Mouse (Mus musculus): ENCODE measurements around the gene B230118H07Rik. TPM values are rescaled to one million over a fixed set of nuclear protein-coding genes. Genes with fewer than 3 reads are reported as not detected.
A peak's percentile ranks its signal among the peaks of the same experiment; 100 is the strongest.

Gene B230118H07Rik
- total and polyA plus RNA-seq, 2 experiments from 2014 or later, result 21.4 to 50.7 TPM

DNA sequence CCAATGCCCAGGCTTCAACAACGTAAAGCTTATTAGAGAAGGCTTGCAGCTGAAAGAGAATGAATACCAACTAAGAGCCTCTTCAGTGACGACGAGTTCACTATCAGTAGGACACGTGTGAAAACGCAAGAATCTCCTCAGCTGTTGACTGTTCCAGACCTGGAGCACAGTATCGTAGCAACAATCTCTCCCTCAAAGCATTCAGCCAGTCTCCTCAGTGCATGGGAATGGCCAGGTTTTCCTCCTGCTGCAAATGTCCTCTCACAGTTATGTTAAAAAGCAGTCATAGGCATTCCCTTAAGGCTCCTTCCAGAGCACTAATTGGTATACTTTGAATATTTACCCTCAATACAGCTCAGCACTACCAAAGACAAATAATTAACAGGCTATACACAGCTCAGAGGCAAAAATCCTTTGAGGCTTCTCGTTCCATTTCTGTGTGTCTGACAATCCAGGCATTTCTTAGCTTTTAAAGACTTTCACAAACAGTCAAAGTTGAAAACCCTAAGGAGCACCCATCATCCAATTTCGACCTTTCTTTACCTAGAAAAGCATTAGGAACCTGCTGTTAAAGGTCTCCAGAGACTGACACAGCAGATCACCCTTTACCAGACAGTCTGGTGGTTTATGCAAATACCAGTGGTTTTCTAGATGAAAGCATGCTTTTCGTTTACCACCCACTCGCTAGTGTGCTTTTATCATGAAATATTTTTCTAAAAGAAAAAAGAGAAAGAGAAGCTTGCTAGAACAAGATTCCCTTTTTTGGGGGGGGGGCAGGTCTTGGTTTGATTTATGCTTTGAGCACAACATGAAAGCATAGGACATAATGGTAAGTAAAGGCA is 33.6 kb downstream of the B230118H07Rik start:
- H3K9ac ChIP-seq (replicated peaks; ENCODE audit: low read length, poor library complexity, severe bottlenecking), result no peak overlapping the region
- 55% methylated on average over 10 of the region's 10 CpGs for WGBS
- ATAC-seq (ENCODE audit: low FRiP score) (peak; percentile 41; the same call in 1 of the 2 replicates), DNase-seq (ENCODE audit: low spot score) (no peak)
- H3K27me3 ChIP-seq (ENCODE audit: insufficient read depth, low read length), result no peaks in the 10 kb centered on the region
- no peak overlapping the region for H3K4me2 ChIP-seq (ENCODE audit: low read depth, low read length, poor library complexity, severe bottlenecking)
- no peaks in the 10 kb centered on the region for H3K4me1 ChIP-seq (ENCODE audit: insufficient read depth, low read length)
- no peak overlapping the region for H3K4me3 ChIP-seq (ENCODE audit: low read depth, low read length)
- TF ChIP-seq CTCF (IDR thresholded peaks at IDR 0.05), result no peak
- H3K36me3 ChIP-seq (ENCODE audit: insufficient read depth, low read length), result no peaks in the 10 kb centered on the region
- no peaks in the 10 kb centered on the region for H3K9me3 ChIP-seq (ENCODE audit: low read length)
- no peak overlapping the region for H3K27ac ChIP-seq (ENCODE audit: low read depth, low read length)

DNA sequence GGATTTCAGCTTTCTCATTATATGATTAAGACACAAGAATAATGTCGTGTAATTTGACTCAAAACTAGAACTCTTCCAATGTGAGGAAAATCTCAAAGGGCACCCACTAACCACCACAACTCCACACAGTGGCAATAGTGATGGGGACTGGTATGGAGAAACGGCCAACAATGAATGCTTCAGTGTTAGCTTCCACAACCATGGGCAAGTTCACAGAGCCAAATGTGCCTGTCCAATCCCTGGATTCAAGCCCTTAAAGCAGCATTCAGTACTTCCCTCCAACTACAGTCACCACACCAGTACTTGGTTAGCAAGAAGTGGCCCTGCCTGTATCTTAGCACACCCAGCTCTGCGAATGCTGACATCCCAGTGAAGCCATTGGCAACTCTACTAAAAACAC is 38.5 kb downstream of the B230118H07Rik start:
- DNase-seq (ENCODE audit: low spot score) (no peak), ATAC-seq (ENCODE audit: low FRiP score) (no peak)
- Histone ChIP-seq H3K4me1 (ENCODE audit: insufficient read depth, low read length) (no peaks in the 10 kb centered on the region), H3K27ac (ENCODE audit: low read depth, low read length) (no peak overlapping the region), H3K36me3 (ENCODE audit: insufficient read depth, low read length) (no peaks in the 10 kb centered on the region), H3K9me3 (ENCODE audit: low read length) (no peaks in the 10 kb centered on the region), H3K4me3 (ENCODE audit: low read depth, low read length) (no peak overlapping the region), H3K9ac (replicated peaks; ENCODE audit: low read length, poor library complexity, severe bottlenecking) (no peak overlapping the region), H3K4me2 (ENCODE audit: low read depth, low read length, poor library complexity, severe bottlenecking) (no peak overlapping the region), H3K27me3 (ENCODE audit: insufficient read depth, low read length) (no peaks in the 10 kb centered on the region)
- TF ChIP-seq CTCF (IDR thresholded peaks at IDR 0.05), result no peak
- 91% methylated on average over 3 of the region's 3 CpGs for WGBS

DNA sequence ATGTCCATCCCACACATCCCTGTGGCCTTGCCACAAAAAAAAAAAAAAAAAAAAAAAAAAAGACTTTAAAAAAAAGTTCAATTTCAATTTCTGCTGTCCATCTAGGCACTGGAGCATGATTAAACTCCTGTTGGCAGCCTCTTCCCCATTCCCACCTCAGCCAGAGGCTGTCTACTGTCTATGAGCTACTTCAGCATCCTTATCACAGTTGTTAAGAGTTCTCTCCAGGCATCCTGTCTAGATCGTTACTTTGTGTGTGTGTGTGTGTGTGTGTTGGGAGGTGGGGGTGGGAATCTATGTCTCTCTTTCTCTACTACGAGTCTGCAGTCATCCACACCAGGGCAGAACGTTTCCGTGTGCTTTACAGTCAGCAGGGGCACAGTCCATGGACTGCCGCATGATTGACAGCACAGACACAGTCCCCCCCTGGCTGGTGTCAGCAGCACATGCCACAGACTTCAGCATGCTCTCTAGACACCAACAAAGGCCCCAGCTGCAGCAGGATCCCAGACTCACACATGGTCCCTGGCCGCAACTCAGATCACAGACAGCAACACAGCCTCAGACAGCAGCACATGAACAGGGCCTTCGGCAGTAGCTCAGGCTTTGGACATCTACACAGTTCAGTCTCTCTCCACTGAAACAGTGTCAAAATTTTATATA is 41.0 kb downstream of the B230118H07Rik start:
- H3K9ac ChIP-seq (replicated peaks; ENCODE audit: low read length, poor library complexity, severe bottlenecking), result no peak overlapping the region
- H3K27ac ChIP-seq (ENCODE audit: low read depth, low read length), result no peak overlapping the region
- no peaks in the 10 kb centered on the region for H3K36me3 ChIP-seq (ENCODE audit: insufficient read depth, low read length)
- H3K27me3 ChIP-seq (ENCODE audit: insufficient read depth, low read length), result no peaks in the 10 kb centered on the region
- no peaks in the 10 kb centered on the region for H3K9me3 ChIP-seq (ENCODE audit: low read length)
- no peak overlapping the region for H3K4me2 ChIP-seq (ENCODE audit: low read depth, low read length, poor library complexity, severe bottlenecking)
- 45% methylated on average over 7 of the region's 7 CpGs for WGBS
- ATAC-seq (ENCODE audit: low FRiP score) (peak; percentile 52; the same call in 1 of the 2 replicates), DNase-seq (ENCODE audit: low spot score) (peak; percentile 67)
- no peaks in the 10 kb centered on the region for H3K4me1 ChIP-seq (ENCODE audit: insufficient read depth, low read length)
- H3K4me3 ChIP-seq (ENCODE audit: low read depth, low read length), result no peak overlapping the region
- TF ChIP-seq CTCF (IDR thresholded peaks at IDR 0.05), result no peak

DNA sequence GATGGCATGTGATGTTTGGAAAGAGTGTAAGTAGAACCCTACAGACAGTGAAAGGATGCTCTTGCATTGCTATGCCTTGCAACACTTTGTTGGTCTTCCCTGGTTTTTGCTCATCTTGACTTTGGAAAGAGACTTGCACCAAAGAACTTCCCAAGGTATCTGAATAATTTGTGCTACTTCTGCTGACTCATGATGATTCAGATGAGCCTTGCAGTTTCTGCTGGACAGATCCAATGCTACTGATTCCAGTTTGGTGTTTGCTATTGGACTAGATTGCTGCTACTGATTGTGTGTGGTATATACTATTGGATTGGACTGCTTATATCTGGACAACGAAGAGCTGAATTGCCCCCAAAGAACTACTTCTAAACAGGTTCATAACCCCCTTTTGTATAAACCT is 46.2 kb downstream of the B230118H07Rik start:
- Histone ChIP-seq H3K27me3 (ENCODE audit: insufficient read depth, low read length) (no peaks in the 10 kb centered on the region), H3K27ac (ENCODE audit: low read depth, low read length) (no peak overlapping the region), H3K4me1 (ENCODE audit: insufficient read depth, low read length) (no peaks in the 10 kb centered on the region), H3K36me3 (ENCODE audit: insufficient read depth, low read length) (no peaks in the 10 kb centered on the region), H3K4me3 (ENCODE audit: low read depth, low read length) (no peak overlapping the region), H3K9me3 (ENCODE audit: low read length) (no peaks in the 10 kb centered on the region), H3K9ac (replicated peaks; ENCODE audit: low read length, poor library complexity, severe bottlenecking) (no peak overlapping the region), H3K4me2 (ENCODE audit: low read depth, low read length, poor library complexity, severe bottlenecking) (no peak overlapping the region)
- no peak for ATAC-seq (ENCODE audit: low FRiP score)
- no peak for DNase-seq (ENCODE audit: low spot score)
- 98% methylated on average over 1 of the region's 1 CpGs for WGBS
- no peak for TF ChIP-seq CTCF (IDR thresholded peaks at IDR 0.05)

DNA sequence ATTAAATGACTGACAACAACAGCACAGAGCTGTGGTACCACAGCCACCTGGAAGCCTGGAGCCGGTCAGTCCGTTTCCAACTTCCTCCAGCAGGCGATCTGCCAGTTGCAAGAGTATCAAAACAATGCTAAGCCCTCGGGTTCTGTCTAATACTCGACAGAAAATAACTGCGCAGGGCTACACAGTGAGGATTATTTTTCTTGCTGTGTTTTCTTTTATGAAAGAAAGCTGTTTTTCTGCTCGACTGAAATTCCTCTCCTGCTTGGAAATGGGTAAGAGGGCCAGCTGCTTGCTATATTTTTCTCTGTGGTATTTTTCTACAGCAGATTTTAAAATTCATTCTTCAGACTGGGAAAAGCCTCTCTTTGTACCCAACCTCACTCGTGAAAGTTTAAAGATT is 48.6 kb downstream of the B230118H07Rik start:
- no peaks in the 10 kb centered on the region for H3K27me3 ChIP-seq (ENCODE audit: insufficient read depth, low read length)
- no peaks in the 10 kb centered on the region for H3K4me1 ChIP-seq (ENCODE audit: insufficient read depth, low read length)
- peak; percentile 30 for TF ChIP-seq CTCF (IDR thresholded peaks at IDR 0.05)
- H3K36me3 ChIP-seq (ENCODE audit: insufficient read depth, low read length), result no peaks in the 10 kb centered on the region
- DNase-seq (ENCODE audit: low spot score), result peak; percentile 60
- H3K27ac ChIP-seq (ENCODE audit: low read depth, low read length), result peak overlapping the region; percentile 21; the same call in 1 of the 2 replicates
- no peak overlapping the region for H3K4me3 ChIP-seq (ENCODE audit: low read depth, low read length)
- no peak overlapping the region for H3K9ac ChIP-seq (replicated peaks; ENCODE audit: low read length, poor library complexity, severe bottlenecking)
- 0 out of 2 replicates have a peak, but pooled peaks have one; percentile 31 for ATAC-seq (ENCODE audit: low FRiP score)
- 10% methylated on average over 8 of the region's 8 CpGs for WGBS
- H3K9me3 ChIP-seq (ENCODE audit: low read length), result no peaks in the 10 kb centered on the region
- H3K4me2 ChIP-seq (ENCODE audit: low read depth, low read length, poor library complexity, severe bottlenecking), result no peak overlapping the region; the same call in 1 of the 2 replicates
